Mouse (Mus musculus) kidney, postnatal 36 days (tissue): ENCODE results near the gene Gstp3.
"Not testable (repeated sequence)": the region's sequence is repeated elsewhere in the genome, so short reads cannot be mapped to it uniquely, and the experiment has no call there.

Experiments used
- DNase-seq, 2 experiments: peaks; one replicate each; pipeline ENCODE4 v3.0.0; 2021 to 2022; ENCODE audit warnings: mixed read lengths in 2 of 2

Gene Gstp3

DNA sequence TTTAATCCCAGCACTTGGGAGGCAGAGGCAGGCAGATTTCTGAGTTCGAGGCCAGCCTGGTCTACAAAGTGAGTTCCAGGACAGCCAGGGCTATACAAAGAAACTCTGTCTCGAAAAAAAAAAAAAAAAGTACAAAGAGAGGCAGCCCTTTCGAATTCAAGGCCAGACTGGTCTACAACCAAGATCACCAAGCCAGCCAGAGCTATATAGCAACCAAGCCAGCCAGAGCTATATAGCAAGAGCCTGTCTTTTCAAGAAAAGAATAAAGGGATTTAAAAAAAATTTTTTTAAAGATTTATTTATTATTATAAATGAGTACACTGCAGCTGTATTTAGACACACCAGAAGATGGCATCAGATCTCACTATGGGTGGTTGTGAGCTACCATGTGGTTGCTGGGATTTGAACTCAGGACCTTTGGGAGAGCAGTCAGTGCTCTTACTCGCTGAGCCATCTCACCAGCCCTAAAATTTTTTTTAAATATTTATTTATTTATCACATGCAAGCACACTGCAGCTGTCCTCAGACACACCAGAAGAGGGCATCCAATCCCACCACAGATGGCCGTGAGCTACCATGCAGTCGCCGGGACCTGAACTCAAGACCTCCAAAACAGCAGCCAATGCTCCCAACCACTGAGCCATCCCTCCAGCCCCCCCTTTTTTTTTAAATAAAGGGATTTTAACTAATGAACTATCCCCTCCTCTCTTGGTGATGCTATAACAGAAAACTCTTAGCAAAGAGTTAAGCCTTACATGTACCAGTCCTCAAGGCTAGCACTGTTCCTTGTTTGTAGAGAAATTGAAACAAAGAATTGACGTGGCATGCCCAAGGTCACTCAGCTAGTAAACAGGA, 902 bp upstream of the Gstp3 start:
- not testable (repeated sequence) for DNase-seq

DNA sequence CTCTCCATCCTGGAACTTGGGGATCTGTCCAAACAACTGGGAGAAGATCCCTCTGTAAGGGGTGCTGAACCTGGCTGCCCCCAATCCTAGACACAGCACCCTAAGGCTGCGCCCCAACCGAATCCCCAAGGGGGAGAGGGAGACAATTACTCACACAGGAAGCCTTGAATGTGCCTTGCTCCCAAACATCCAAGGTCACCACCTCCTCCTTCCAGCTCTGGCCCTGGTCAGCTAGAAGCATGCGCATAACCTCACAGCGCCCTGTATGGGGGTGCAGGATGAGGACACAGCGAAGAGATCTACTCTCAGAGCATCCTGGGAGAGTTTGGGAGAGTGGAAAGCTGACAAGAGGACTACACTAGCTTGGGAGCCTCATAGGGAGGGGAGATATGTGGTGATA, 788 bp downstream of the Gstp3 start:
- DNase-seq = no peak

DNA sequence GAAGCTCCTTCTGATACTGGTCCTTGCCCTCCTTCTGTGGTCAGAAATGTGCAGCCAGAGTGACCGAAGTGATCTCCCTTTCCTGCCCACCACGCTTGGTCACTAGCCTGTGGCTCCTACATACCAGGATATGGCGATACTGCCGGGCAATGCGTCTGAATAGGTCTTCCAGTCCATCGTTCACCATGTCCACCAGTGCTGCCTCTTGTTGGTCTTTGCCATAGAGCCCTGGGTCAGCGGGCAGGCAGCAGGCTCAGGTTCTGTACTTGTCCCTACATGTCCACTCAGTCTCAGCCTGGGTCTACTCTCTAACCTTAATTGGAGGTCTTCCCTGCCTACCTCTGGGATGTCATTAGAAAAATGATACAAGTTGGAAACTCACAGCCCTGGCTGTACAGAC, 1.4 kb downstream of the Gstp3 start:
- DNase-seq = no peak

DNA sequence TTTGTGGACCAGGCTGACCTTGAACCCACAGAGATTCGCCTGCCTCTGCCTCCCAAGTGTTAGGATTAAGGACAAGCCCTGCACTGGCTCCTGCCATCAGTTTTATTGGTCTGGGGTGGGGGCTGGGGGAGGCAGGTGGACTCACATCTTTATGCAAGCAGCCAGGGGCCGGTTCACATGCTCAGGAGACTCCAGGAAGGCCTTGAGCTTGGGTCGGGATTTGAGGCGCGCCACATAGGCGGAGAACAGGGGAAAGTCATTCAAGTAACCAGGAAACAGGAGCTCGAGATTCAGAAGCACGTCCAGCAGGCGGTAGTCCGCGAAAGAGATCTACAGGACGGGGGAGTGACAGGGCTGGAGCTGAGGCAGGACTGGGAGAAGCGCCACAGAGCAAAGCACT, 2.0 kb downstream of the Gstp3 start:
- no peak for DNase-seq

DNA sequence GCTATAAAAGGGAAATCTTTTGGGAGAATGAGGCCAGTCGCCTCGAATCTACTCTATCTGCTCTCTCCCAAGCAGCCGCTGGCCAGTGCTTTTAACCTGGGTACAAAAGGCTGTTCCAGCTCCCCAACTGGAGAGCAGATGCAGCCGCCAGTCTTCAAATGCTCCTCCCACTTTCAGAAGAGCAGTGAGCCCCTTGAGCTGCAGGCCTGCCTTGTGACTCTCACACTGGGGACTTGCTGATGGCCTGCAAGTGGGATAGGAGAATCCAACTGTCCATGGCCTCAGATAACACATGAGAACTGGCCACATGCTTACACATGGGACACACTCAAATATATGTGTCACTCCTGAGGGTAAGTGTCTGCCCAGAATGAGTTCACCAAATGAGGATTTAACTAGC, 2.6 kb downstream of the Gstp3 start:
- DNase-seq = no peak

DNA sequence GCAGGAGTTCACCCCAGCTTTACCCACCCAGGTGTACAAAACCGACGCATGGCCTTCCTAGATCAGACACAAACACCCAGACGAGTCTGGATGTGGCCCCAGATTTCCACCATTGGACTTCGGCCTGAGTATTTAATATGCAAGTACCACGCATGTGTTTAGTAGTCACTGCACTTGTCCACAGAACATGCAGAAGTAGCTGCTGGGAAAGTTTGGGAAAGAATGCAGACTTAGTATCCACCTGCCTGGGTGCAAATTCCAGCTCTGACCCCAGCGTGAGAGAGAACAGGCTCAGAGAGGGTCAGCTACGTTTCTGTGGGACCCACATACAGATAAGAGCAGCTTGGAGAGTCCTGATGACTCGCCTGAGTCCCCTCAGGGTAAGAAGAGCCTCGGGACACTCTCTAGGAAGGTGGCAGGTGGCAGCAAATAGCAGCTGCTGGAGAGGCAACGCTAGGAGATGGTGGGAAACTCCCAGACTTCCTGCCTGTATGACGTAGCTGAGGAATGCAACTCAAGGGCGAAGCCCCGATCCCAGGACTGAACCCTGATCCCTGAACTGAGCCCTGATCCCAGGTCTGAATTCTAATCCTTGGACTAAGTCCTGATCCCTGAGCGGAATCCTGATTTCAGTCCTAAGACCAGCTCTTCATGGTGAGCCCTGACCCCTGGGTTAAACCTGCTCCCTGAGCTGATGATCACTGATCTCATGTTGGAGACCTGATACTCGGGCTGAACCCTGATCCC, 3.2 kb downstream of the Gstp3 start:
- DNase-seq = peak; percentile 65

DNA sequence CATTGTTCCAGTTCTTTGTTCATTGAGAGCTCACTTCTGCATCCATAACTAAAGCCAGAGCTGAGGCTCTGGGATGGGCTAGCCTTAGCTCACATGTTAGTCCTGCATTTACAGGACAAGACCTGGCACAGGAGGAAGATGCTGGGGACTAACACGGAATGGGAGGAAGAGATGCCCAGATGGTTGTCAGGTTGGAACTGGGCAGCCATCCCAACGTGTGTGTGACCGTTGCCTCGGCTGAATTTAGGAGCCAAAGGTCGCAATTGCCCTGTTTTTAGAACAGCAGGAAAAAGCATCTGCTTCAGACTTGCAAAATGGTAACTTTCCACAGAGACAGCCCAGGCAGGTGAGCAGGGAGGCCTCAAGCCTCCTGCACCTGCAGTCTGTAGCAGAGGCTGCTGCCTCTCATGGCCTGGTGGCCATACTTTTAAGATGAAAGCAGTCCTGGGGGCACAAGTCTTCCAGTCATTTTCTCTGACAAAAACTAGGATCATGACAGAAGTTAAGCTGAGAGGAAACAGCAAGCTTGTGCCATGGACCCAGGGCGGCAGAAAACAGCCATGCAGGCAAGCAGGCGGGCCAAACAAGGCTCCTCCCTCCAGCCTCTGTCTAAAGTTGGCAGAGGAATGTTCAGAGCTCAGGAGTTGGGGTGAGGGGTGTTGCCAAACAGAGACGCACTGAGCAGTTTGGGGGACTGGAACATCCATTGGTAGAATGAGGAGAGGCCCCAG, 4.0 kb downstream of the Gstp3 start:
- peak; percentile 84 to 86 for DNase-seq

DNA sequence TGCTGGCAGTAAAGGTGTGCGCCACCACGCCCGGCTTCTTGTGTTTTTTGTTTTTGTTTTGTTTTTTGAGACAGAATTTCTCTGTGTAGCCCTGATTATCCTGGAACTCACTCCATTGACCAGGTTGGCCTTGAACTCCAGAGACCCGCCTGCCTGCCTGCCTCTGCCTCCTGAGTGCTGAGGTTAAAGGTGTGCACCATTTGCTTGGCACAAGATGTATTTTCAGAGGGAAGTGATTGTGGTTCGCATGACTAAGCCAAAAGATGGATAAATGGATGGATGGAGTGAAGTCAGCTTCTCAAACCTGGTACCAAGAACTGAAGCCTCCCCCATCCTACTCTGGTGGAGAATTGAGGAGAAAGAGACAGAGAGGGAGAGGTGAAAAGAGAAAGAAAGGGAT, 4.8 kb downstream of the Gstp3 start:
- DNase-seq = no peak

DNA sequence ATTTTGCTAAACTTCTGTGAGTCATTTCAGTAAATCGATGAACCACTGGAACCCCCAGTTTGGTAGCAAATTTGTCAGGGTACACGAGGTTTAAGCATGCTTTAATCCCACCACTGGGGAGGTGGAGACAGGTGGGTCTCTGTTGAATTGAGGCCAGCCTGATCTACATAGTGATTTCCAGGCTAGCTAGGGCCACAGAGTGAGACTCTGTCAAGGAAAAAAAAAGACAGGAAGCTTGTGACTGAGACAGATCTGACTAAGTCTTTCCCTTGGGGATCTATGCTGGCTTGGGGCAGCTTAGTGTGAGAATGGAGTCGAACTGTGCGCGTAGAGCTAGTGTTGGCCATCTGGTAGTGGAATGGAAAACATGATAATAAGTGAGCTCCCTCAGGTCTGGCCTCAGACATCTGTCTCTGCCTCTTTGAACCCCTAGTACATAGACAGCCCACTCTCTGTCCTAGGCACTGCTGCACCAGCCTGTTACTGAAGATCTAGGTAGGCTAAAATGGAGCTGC, 6.8 kb downstream of the Gstp3 start:
- DNase-seq = no peak

DNA sequence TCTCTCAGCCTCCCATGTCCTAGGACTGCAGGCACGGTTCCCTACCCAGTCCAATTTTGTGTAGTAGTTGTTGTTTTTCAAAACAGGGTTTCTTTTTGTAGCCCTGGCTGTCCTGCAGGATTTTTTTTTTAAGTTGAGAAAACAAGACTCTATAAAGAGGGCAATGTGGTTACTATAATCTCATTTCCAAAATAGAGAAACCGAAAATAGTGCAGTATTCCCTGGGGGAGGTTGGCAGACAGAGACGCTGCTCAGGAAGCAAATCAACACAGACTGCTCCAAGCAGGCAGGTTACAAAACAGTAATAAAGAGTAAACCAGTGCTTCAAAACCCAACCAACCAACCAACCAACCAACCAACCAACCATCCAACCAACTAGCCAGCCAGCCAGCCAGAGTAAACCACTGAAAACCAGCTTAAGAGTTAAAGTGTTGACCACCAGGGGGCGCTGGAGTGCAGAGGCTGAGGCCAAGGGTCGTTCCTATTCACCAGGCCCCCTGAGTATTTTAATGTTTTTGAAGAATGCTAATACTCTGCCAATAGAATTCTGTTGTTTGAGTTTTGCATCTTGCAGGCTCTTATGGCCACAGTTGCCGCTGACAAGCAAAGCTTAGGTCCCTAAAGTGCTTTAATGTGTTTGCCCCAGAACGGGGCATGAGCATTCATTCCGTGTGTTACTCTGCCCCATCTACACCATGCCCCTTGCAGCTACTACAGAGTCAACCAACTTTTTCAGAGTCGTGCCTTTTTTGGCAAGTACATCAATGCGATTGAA, 7.4 kb downstream of the Gstp3 start:
- DNase-seq = peak; percentile 62 to 92

DNA sequence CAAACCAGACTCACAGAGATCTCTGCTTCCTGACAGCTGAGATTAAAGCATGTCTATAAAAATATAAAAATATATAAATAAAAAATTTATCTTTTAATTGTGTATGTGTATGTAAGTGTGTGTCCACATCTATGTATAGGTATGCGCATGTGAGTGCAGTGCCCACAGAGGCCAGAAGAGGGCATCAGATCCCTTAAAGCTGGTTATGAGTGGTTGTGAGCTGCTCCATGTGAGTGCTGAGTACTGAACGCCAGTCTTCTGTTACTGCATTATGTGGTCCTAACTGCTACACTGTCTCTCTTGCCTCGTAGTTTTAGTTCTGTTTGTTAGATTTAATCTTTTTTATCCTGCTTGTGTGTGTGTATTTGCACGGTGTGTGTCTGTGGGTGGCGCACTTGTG, 8.4 kb downstream of the Gstp3 start:
- no peak for DNase-seq

DNA sequence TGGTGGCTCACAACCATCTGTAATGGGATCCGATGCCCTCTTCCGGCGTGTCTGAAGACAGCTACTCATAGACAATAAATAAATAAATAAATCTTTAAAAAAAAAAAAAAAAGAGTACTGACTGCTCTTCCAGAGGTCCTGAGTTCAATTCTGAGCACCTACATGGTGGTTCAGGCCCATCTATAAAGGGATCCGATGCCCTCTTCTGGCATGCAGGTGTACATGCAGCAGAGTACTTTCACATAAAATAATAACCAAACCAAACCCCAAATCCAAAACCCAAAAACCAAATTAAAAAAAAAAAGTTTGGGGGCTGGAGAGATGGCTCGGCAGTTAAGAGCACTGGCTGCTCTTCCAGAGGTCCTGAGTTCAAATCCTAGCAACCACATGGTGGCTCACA, 10.3 kb downstream of the Gstp3 start:
- not testable (repeated sequence) for DNase-seq

DNA sequence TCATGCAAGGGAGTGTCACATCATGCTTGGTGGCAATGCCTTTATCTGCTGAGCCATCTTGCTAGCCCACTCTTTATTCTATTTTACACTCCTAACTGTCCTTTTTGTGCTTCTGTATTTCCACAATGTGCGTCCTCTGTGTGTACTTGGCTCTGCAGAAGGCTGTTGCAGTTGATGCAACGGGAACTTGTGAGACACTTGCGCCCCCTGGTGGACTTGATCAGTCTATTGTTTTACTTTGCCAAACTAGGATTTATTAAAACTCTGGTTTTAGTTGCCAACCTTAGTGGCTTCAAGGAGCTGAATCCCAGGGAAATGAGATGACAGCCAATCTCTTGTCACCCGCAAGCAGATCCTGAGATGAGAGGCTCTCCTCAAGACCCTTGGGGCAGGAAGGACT, 11.5 kb downstream of the Gstp3 start:
- peak; percentile 85 to 95 for DNase-seq

DNA sequence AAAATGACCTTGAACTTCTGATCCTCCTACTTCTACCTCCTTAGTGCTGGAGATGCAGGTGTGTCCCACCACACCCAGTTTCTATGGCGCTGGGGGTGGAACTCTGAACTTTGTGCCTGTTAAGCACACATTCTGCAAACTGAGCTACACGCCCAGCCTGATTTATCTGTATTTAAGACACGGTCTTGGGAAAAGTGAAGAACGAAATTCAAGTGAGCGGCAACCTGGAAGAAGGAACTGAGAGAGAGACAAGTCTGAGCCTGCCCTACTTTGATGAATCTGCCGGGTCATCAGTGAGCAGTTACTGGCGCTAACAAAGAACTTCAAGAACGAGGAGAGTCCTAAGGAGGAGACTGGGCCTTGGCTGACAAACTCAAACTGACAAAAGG, 12.5 kb downstream of the Gstp3 start:
- DNase-seq = no peak

DNA sequence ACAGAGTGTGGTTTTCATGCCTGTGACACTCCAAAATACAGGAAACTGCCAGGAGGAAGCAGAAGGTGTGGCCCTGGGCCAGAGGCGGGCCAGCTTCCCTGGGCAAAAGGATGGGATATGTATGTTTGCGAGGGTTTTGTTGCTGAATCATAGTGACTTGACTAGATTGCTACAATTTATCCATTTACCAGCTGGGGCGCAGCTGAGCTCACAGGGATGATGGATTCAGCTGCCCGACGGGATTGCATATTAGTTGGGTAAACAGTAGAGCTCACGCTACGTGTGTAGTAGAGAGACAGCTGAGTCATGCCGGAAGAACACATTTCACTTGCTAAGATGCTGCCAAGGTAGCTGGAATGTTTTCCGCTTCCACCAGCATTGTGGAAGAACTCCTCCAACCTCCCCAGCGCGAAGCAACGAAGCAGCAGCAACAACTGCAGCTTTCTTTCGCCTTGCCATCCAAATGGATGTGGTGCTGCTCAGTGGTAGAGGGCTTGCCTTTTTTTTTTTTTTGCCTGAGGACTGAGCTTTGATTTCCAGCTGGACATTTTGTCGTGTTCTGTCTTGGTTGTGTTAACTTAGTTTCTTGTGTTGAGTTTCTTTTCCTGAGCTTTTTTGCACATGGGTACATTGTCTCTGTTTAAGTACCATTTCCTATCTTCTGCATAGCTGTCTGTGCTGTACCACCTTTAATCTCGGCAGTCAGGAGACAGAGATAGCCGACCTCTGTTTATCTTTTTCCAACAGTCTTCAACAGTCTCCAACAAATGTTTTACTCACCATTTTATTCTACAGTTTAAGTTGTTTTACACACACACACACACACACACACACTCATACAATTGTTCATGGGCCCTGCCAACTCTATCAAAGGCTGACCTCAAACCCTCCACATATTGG, 13.2 kb downstream of the Gstp3 start, which contains the start of gene Gstp2:
Gstp2 (minus strand) TSS at position 58 of the 900 bp plus-strand sequence.
- peak; percentile 89 to 90 for DNase-seq

DNA sequence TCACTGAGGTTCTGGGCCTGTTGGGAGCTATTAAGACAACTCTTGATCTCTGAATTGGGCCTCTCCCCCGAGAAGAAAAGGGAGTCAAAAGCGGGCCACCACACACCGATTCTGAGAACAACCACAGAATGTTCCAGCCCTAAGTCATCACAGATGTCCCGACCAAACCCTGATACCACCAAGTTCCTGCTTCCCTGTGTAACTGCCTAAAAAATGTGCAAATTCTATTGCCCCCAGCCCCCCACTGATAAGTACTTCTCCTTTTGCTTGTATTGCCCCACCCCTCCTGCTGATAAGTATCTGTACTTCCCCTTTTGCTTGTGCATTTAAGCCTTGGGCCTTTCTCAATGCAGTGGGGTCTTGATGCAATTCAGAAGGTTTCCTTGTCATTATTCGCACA, 15.3 kb downstream of the Gstp3 start:
- DNase-seq = not testable (repeated sequence)

DNA sequence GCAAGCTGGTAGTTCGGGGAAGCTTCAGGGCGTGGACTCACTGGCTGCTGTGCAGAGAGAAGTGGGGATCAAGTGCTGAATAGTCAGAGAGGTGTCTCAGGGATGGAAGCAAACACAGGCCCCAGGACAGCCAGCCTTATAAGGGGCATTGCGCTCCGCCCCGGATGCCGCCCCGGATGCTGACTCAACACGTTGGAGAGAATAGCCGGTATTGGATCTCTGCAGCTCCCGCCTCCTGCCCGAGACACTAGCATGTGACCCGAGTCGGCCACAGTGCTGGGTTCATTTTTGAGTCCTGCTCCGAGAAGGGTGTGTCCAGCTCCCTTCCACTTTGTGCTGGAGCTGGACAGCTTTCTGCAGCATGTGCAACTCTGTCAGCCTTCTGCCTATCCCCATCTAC, 17.2 kb downstream of the Gstp3 start:
- DNase-seq = peak; percentile 39 to 56

DNA sequence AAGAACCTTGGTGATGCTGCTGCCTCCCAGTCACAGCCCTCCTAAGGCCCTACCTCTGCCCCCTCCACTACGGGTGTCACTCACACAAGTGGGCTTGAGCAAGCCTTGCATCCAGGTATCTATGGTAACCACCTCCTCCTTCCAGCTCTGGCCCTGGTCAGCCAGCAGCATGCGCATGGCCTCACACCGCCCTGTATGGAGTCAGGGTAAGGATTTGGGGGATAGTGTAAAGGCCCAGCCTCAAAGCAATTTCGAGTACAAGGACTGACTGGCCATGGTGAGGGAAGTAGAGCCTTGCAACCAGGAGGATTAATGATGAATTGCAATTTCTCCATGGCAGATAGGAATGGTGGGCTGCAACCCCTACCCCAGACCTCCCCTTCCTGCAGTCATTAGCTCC, 17.9 kb downstream of the Gstp3 start:
- not testable (repeated sequence) for DNase-seq

DNA sequence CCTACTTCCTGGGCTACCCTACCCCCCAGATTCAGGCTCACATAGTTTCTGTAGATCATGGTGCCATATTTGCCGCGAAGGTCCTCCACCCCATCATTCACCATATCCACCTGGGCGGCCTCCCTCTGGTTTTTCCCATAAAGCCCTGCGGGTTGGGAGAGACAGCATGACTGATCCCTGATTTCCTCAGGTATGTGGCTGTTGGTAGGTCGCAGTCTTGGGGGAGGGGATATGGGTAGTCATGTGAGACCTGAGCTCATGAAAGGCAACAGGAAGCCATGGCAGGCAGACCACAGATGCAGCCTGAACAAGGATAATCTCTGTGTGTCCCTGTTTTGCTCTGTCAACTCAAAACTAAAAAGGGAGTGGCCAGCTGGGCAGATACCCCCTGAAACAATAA, 18.4 kb downstream of the Gstp3 start:
- DNase-seq = not testable (repeated sequence)

DNA sequence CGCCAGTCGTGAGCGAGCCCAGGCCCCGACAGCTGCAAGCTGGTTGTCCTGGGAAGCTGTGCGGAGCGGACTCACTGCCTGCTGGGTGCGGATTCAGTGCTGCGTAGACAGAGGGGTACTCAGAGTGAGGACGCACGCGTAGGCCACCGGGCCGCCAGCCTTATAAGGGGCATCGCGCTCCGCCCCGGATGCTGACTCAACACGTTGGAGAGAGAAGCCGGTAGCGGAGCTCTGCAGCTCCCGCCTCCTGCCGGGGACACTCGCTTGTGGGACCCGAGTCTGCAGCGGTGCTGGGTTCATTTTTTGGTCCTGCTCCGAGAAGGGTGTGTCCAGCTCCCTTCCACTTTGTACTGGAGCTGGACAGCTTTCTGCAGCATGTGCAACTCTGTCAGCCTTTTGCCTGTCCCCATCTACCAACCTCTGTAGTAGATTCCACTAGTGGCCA, 21.6 kb downstream of the Gstp3 start, which contains the start of gene Gstp1:
Gstp1 (minus strand) TSS at position 198 of the 445 bp plus-strand sequence.
- DNase-seq = peak; percentile 90 to 94
